Mouse (Mus musculus): Measurements from ENCODE around the gene Gstp2.

DNA sequence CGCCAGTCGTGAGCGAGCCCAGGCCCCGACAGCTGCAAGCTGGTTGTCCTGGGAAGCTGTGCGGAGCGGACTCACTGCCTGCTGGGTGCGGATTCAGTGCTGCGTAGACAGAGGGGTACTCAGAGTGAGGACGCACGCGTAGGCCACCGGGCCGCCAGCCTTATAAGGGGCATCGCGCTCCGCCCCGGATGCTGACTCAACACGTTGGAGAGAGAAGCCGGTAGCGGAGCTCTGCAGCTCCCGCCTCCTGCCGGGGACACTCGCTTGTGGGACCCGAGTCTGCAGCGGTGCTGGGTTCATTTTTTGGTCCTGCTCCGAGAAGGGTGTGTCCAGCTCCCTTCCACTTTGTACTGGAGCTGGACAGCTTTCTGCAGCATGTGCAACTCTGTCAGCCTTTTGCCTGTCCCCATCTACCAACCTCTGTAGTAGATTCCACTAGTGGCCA lies 8.0 kb downstream of the Gstp2 start, which contains the start of gene Gstp1:
- TF ChIP-seq CTCF (IDR thresholded peaks at IDR 0.05; ENCODE audit: low read depth, low read length) (no peak), POLR2A (IDR thresholded peaks at IDR 0.05; ENCODE audit: borderline replicate concordance, low read depth, low read length) (no peak)

All from bone marrow macrophage, adult 2 months (primary cell).